Mouse (Mus musculus) embryonic facial prominence, embryonic 11.5 days (tissue): ENCODE measurements around the gene Col27a1. TPM values are rescaled to one million over a fixed set of nuclear protein-coding genes. Genes with fewer than 3 reads are reported as not detected.

Experiments
- ATAC-seq: fragments of 200-750 bp; cut with Nextera tagmentation; replicated peaks from 2 replicates; pipeline ENCODE4 v1.8.0; 2017; ENCODE audit warnings: low read depth; ENCODE audit not compliant: insufficient number of reproducible peaks, low FRiP score, low TSS enrichment
- DNase-seq: peaks from one replicate; pipeline ENCODE4 v3.0.0-alpha.2; 2015; ENCODE audit warnings: low spot score
- H3K27ac ChIP-seq: fragments of 300-500 bp; sonication (generic); replicated peaks from 2 replicates; pipeline ENCODE4 v1.5.1; 2014; ENCODE audit warnings: mild to moderate bottlenecking, low read depth, low read length, control low read depth
- H3K27me3 ChIP-seq: fragments of 300-500 bp; sonication (generic); 2 replicates; pipeline ENCODE4 v1.6.1; 2014; ENCODE audit warnings: mild to moderate bottlenecking, low read length, moderate library complexity, mixed read lengths; ENCODE audit not compliant: control insufficient read depth, insufficient read depth
- H3K36me3 ChIP-seq: fragments of 300-500 bp; sonication (generic); replicated peaks from 2 replicates; pipeline ENCODE4 v1.6.1; 2014; ENCODE audit warnings: low read depth, mild to moderate bottlenecking, low read length, moderate library complexity, mixed read lengths; ENCODE audit not compliant: control insufficient read depth, insufficient read depth
- H3K4me1 ChIP-seq: fragments of 300-500 bp; sonication (generic); 2 replicates; pipeline ENCODE4 v1.6.1; 2014; ENCODE audit warnings: low read length, mixed read lengths; ENCODE audit not compliant: control insufficient read depth, insufficient read depth
- H3K4me2 ChIP-seq: fragments of 300-500 bp; sonication (generic); 2 replicates; pipeline ENCODE4 v1.6.1; 2014; ENCODE audit warnings: low read depth, mild to moderate bottlenecking, control low read depth, low read length, moderate library complexity
- H3K4me3 ChIP-seq: fragments of 300-500 bp; sonication (generic); 2 replicates; pipeline ENCODE4 v1.5.1; 2014; ENCODE audit warnings: low read depth, low read length, control low read depth
- H3K9ac ChIP-seq: fragments of 300-500 bp; sonication (generic); replicated peaks from 2 replicates; pipeline ENCODE4 v1.6.1; 2014; ENCODE audit warnings: mild to moderate bottlenecking, control low read depth, low read length
- H3K9me3 ChIP-seq: fragments of 300-500 bp; sonication (generic); replicated peaks from 2 replicates; pipeline ENCODE4 v1.6.1; 2016; ENCODE audit warnings: mild to moderate bottlenecking, low read length, inconsistent platforms, mixed read lengths; ENCODE audit not compliant: control insufficient read depth
- WGBS: fragments of 180-500 bp; shearing (Covaris S2); extraction: QIAGEN DNeasy Blood & Tissue Kit; methylation state at CpG from one replicate; pipeline ENCODE4 v1.1.7; 2014; 5-methylcytosine and 5-hydroxymethylcytosine counted together
- polyA plus RNA-seq: library from polyadenylated mRNA; unstranded; fragments of >200 nt; fragmentation: Nextera tagmentation; extraction: Ambion mirVana; gene quantifications from 2 replicates; pipeline ENCODE4 v1.2.1, GENCODE M21; 2014

Gene Col27a1
- polyA plus RNA-seq, 1 experiment from 2014 or later = 4.9 TPM

DNA sequence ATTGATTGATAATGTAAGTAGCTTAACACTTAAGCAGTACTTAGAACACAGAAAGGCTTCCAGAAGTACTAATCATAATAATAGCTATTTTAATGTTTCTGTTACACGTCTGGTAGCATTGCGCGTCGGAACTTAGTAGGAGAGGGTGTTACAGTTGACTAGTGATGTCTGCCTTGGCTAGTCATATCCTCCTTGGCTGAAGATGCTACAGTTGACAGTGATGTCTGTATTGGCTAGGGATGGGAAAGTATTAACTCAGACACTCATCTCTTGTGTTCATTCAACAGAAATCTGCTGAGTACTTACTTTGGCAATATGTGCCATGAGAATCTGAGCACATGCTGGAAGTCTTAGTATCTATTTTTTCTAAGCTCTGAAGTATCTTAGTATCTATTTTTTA is 53.3 kb downstream of the Col27a1 start:
- whole genome bisulfite sequencing = 98% methylated on average over 4 of the region's 4 CpGs
- no peak overlapping the region for H3K9ac ChIP-seq

DNA sequence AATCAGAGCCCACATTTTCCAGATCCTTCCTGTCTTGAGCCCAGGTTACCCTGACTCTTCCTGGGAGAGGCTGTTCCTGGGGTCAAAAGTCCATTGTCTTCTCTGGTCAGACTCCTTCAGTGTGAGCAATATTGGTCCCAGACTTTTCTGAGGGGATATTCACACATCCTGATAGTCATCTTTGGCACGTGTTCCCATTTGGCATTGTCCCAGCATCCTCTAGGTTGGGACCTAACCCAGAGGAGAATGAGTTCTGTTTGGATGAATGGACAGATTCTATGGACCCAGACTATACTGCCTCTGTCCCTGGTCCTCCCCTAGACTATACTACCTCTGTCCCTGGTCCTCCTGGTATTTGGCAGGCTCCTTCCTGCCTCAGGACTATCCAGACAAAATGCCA is 53.8 kb downstream of the Col27a1 start:
- Histone ChIP-seq H3K4me2 (no peak overlapping the region), H3K4me3 (no peak overlapping the region), H3K4me1 (no peaks in the 10 kb centered on the region), H3K27me3 (no peaks in the 10 kb centered on the region), H3K36me3 (no peaks in the 10 kb centered on the region), H3K27ac (no peak overlapping the region), H3K9ac (no peak overlapping the region), H3K9me3 (no peaks in the 10 kb centered on the region)
- DNase-seq = no peak
- WGBS = 76% methylated on average over 1 of the region's 1 CpGs
- no peak for ATAC-seq

More for the DNA sequence above, 53.3 kb downstream of the Col27a1 start:
- H3K27ac ChIP-seq = no peak overlapping the region
- H3K9me3 ChIP-seq = no peaks in the 10 kb centered on the region
- DNase-seq = no peak
- ATAC-seq = no peak
- H3K36me3 ChIP-seq = no peaks in the 10 kb centered on the region
- no peaks in the 10 kb centered on the region for H3K27me3 ChIP-seq
- H3K4me1 ChIP-seq = no peaks in the 10 kb centered on the region
- no peak overlapping the region for H3K4me2 ChIP-seq
- no peak overlapping the region for H3K4me3 ChIP-seq

DNA sequence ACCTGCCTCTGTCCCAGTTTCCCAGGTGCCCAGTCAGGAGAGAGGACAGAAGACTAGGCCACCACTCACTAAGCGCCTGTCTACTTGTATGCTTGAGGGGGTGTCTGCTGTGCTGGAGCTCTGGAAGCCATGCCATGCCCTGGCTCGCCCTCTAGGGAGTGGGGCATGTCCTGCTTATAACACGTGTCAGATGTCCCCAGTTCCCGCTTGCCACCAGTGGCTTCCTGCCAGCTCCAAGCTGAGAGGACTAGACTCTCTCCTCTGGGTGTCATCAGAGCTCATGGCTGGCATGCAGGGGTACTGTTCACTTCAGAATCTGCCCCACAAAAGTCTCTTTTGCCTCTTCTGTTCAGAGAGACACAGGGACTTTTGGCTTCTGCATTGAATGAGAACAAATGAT is 55.0 kb downstream of the Col27a1 start:
- DNase-seq = no peak
- no peaks in the 10 kb centered on the region for H3K36me3 ChIP-seq
- no peaks in the 10 kb centered on the region for H3K4me1 ChIP-seq
- H3K27me3 ChIP-seq = no peaks in the 10 kb centered on the region
- H3K27ac ChIP-seq = no peak overlapping the region
- no peak overlapping the region for H3K9ac ChIP-seq
- H3K9me3 ChIP-seq = no peaks in the 10 kb centered on the region
- H3K4me3 ChIP-seq = no peak overlapping the region
- 66% methylated on average over 4 of the region's 4 CpGs for WGBS
- no peak for ATAC-seq
- H3K4me2 ChIP-seq = no peak overlapping the region

GRCm38 (mm10) chr4:63274516-63274915 is 60.7 kb downstream of the Col27a1 start:
- no peak for DNase-seq
- no peaks in the 10 kb centered on the region for H3K36me3 ChIP-seq

GRCm38 (mm10) chr4:63275251-63275650 is 61.4 kb downstream of the Col27a1 start:
- no peak for DNase-seq
- Histone ChIP-seq H3K4me2 (no peak overlapping the region), H3K27me3 (no peaks in the 10 kb centered on the region), H3K36me3 (no peaks in the 10 kb centered on the region), H3K9me3 (no peaks in the 10 kb centered on the region), H3K4me3 (no peak overlapping the region), H3K4me1 (no peaks in the 10 kb centered on the region), H3K9ac (no peak overlapping the region), H3K27ac (no peak overlapping the region)
- 62% methylated on average over 8 of the region's 8 CpGs for WGBS
- no peak for ATAC-seq

More at GRCm38 (mm10) chr4:63274516-63274915, 60.7 kb downstream of the Col27a1 start:
- Histone ChIP-seq H3K4me1 (no peaks in the 10 kb centered on the region), H3K4me2 (no peak overlapping the region), H3K9ac (no peak overlapping the region), H3K27ac (no peak overlapping the region), H3K9me3 (no peaks in the 10 kb centered on the region), H3K4me3 (no peak overlapping the region), H3K27me3 (no peaks in the 10 kb centered on the region)
- WGBS = 80% methylated on average over 1 of the region's 1 CpGs
- no peak for ATAC-seq

- H3K4me1 ChIP-seq = no peaks in the 10 kb centered on the region
- no peak overlapping the region for H3K27ac ChIP-seq
- H3K4me3 ChIP-seq = no peak overlapping the region
- WGBS = 79% methylated on average over 1 of the region's 1 CpGs
- no peaks in the 10 kb centered on the region for H3K9me3 ChIP-seq
- H3K4me2 ChIP-seq = no peak overlapping the region
- H3K27me3 ChIP-seq = no peaks in the 10 kb centered on the region
- ATAC-seq (no peak), DNase-seq (no peak)
- no peaks in the 10 kb centered on the region for H3K36me3 ChIP-seq
- H3K9ac ChIP-seq = no peak overlapping the region
Measured at GRCm38 (mm10) chr4:63276571-63276970, 62.8 kb downstream of the Col27a1 start.

GRCm38 (mm10) chr4:63278821-63279220 is 65.0 kb downstream of the Col27a1 start:
- H3K36me3 ChIP-seq = no peaks in the 10 kb centered on the region
- DNase-seq (no peak), ATAC-seq (no peak)
- H3K9me3 ChIP-seq = no peaks in the 10 kb centered on the region
- no peaks in the 10 kb centered on the region for H3K4me1 ChIP-seq
- H3K27me3 ChIP-seq = no peaks in the 10 kb centered on the region
- no peak overlapping the region for H3K9ac ChIP-seq
- no peak overlapping the region for H3K27ac ChIP-seq
- H3K4me2 ChIP-seq = no peak overlapping the region
- no peak overlapping the region for H3K4me3 ChIP-seq
- 91% methylated on average over 7 of the region's 7 CpGs for WGBS

GRCm38 (mm10) chr4:63281694-63282093 is 67.9 kb downstream of the Col27a1 start:
- Histone ChIP-seq H3K27me3 (no peaks in the 10 kb centered on the region), H3K36me3 (no peaks in the 10 kb centered on the region), H3K4me2 (no peak overlapping the region), H3K27ac (no peak overlapping the region), H3K4me1 (no peaks in the 10 kb centered on the region), H3K9me3 (no peaks in the 10 kb centered on the region), H3K9ac (no peak overlapping the region), H3K4me3 (no peak overlapping the region)
- DNase-seq (no peak), ATAC-seq (no peak)
- 80% methylated on average over 6 of the region's 6 CpGs for WGBS
